Mouse (Mus musculus): ENCODE data around the gene Timm8a2. TPM values are rescaled to one million over a fixed set of nuclear protein-coding genes. Genes with fewer than 3 reads are reported as not detected.

Timm8a2 gene
- total RNA-seq, 2 experiments from 2014 or later = not detected

DNA sequence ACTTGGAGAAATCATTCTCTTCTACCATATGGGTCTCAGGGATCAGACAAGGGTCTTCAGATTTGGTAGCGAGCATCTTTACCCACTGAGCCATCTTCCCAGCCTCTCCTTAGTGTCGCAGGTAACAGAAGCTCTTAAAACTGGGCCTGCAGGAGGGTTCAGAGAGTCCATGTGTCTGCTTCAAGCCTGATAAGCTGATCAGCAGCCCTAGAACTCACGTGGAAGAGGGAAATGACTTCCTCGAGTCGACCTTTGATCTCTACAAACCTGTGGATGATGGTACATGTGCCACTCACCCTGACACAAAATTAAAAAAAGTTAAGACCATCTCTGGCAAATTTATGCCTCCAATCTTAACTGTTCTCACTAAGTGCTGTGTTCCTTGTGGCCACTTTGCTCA is 53.5 kb downstream of the Timm8a2 start:
- DNase-seq = no peak
- intact Hi-C loops (cut with DNase I) = no loop called here

Other genes starting within 250 kb of the Timm8a2 start
- gene Dock9, start 236.8 kb upstream of the Timm8a2 start, total RNA-seq (2021) = 10 to 100 TPM; 28.6 to 36.5 TPM
- gene Ubac2, start 156.1 kb upstream of the Timm8a2 start, total RNA-seq (2021) = 10 to 100 TPM; 26.6 to 29.1 TPM
- under 1 TPM; 0.33 to 0.46 TPM for gene Gpr18, start 118.9 kb upstream of the Timm8a2 start, total RNA-seq (2021)
- 1 to 10 TPM; 1.2 to 2.0 TPM for gene Gpr183, start 69.5 kb upstream of the Timm8a2 start, total RNA-seq (2021)
- 100 to 1,000 TPM; 128 to 132 TPM for gene Tm9sf2, start 72.4 kb downstream of the Timm8a2 start, total RNA-seq (2021)
- 100 to 1,000 TPM; 113 to 122 TPM for gene Clybl, start 147.0 kb downstream of the Timm8a2 start, total RNA-seq (2021)